In the genomic region with DNA sequence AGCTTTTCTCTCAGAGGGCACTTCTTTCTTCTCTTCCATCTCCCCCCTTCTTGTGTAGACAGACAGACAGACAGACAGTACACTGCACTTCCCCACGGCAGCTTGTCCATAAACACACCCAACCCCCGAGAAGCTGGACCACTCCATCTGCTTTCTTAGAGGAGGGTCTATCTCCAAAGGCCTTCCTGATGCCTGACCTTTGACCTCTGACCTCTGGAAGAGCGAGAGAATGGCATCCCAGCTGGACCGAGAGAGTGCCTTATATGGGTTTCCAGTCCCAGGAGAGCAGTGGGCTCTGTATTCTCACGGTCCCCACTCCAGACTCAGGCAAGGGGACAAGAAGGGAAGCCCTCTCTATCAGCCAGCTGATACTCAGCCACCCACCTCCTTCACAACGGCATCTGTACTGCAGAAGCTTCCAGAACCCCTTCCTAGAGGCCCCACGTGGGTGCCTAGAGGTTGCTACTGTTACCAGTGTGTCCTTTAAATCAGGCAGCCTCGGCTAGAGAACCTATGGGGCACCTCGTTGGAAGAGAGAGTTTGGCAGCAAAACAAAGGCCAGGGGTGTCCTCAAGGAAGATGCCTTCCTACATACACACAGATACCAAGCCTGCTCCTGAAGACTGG, we compare ENCODE assay signal across 24 mouse cellular contexts. TPM values are rescaled to one million over a fixed set of nuclear protein-coding genes. Genes with fewer than 3 reads are reported as not detected.
A peak's percentile ranks its signal among the peaks of the same experiment; 100 is the strongest.
DNase-seq lines count a peak whose midpoint lies in the region; ATAC-seq lines count a peak whose summit lies in the region.
"Had no signal": no experiment of that assay in that cellular context is flagged by ENCODE, and none has a peak within 500 bp of the region (broad histone marks: within the 10 kb centered on the region; RNA-seq: fewer than 3 reads in every experiment).

No protein-coding gene starts in this region.

- DNase-seq in heart, embryonic 10.5 days (ENCODE audit: low spot score) = no peak
- DNase-seq in heart, postnatal 14 days = no peak
- DNase-seq in kidney, postnatal 10 days = peak; percentile 41
- peak; percentile 23 for DNase-seq in ES-CJ7 (ENCODE audit: low read depth, low spot score)
- no peak for DNase-seq in embryonic facial prominence, embryonic 10.5 days (ENCODE audit: low spot score)
- DNase-seq in spleen, postnatal 14 days (ENCODE audit: low spot score in 2 of 2) = no peak
- DNase-seq in urinary bladder, postnatal 4 days (ENCODE audit: low spot score in 2 of 2) = no peak
- DNase-seq: B cell, adult 2 months; cerebellum, postnatal 25 days; gastrocnemius, adult 2 months; kidney, adult 8-10 months; retina, postnatal 1 day had no signal

- WGBS in heart, embryonic 10.5 days = 12% methylated on average over 9 of the region's 9 CpGs
- WGBS in kidney, embryonic 16.5 days = 27% methylated on average over 9 of the region's 9 CpGs
- 15% methylated on average over 9 of the region's 9 CpGs for WGBS in embryonic facial prominence, embryonic 10.5 days

- no peaks in the 10 kb centered on the region for H3K9me3 ChIP-seq in heart, embryonic 10.5 days
- no peaks in the 10 kb centered on the region for H3K9me3 ChIP-seq in kidney, embryonic 16.5 days (ENCODE audit: low read length)
- H3K9me3 ChIP-seq in embryonic facial prominence, embryonic 10.5 days = no peaks in the 10 kb centered on the region
- H3K9me3 ChIP-seq: embryonic facial prominence, embryonic 15.5 days; heart, embryonic 15.5 days; liver, embryonic 12.5 days had no signal

- H3K9ac ChIP-seq in kidney, embryonic 16.5 days (replicated peaks; ENCODE audit: low read length) = no peak overlapping the region; the same call in 1 of the 2 replicates
- H3K9ac ChIP-seq: embryonic facial prominence, embryonic 15.5 days; heart, embryonic 15.5 days; liver, embryonic 12.5 days had no signal

- no peak for ATAC-seq in kidney, embryonic 16.5 days (ENCODE audit: low FRiP score, low TSS enrichment)
- ATAC-seq: forebrain, embryonic 16.5 days; hindbrain, embryonic 16.5 days; liver, embryonic 12.5 days had no signal

- no peaks in the 10 kb centered on the region for H3K36me3 ChIP-seq in heart, embryonic 10.5 days
- H3K36me3 ChIP-seq in kidney, embryonic 16.5 days (ENCODE audit: insufficient read depth, low read length) = no peaks in the 10 kb centered on the region
- no peaks in the 10 kb centered on the region for H3K36me3 ChIP-seq in embryonic facial prominence, embryonic 10.5 days (replicated peaks)
- H3K36me3 ChIP-seq: embryonic facial prominence, embryonic 15.5 days; heart, embryonic 15.5 days; liver, embryonic 12.5 days had no signal

- peak overlapping the region; percentile 84 for H3K27ac ChIP-seq in heart, embryonic 10.5 days
- no peak overlapping the region for H3K27ac ChIP-seq in kidney, embryonic 16.5 days (ENCODE audit: low read length)
- peak overlapping the region; percentile 79 for H3K27ac ChIP-seq in embryonic facial prominence, embryonic 10.5 days (replicated peaks)
- H3K27ac ChIP-seq: embryonic facial prominence, embryonic 15.5 days; gastrocnemius, adult 2 months; heart, embryonic 15.5 days; liver, embryonic 12.5 days; macrophage had no signal

- intact Hi-C loops in heart, postnatal 14 days (cut with DNase I) = no loop called here

- H3K4me2 ChIP-seq in kidney, embryonic 16.5 days (replicated peaks; ENCODE audit: low read depth, low read length) = no peak overlapping the region
- H3K4me2 ChIP-seq: embryonic facial prominence, embryonic 15.5 days; heart, embryonic 15.5 days; liver, embryonic 12.5 days had no signal

- H3K4me3 ChIP-seq in heart, embryonic 10.5 days = 0 out of 2 replicates have a peak overlapping the region, but pooled peaks have one; percentile 16
- no peak overlapping the region for H3K4me3 ChIP-seq in kidney, embryonic 16.5 days (ENCODE audit: low read length)
- H3K4me3 ChIP-seq in embryonic facial prominence, embryonic 10.5 days = no peak overlapping the region
- H3K4me3 ChIP-seq: embryonic facial prominence, embryonic 15.5 days; gastrocnemius, adult 2 months; heart, embryonic 15.5 days; liver, embryonic 12.5 days had no signal

- H3K27me3 ChIP-seq in heart, embryonic 10.5 days (ENCODE audit: insufficient read depth, poor library complexity, severe bottlenecking) = 0 out of 2 replicates have a peak, but pooled peaks cover 4% of the 10 kb centered on the region
- no peaks in the 10 kb centered on the region for H3K27me3 ChIP-seq in kidney, embryonic 16.5 days (ENCODE audit: insufficient read depth, low read length)
- H3K27me3 ChIP-seq in embryonic facial prominence, embryonic 10.5 days (replicated peaks; ENCODE audit: low read depth, poor library complexity, severe bottlenecking) = peaks cover 35% of the 10 kb centered on the region
- H3K27me3 ChIP-seq: embryonic facial prominence, embryonic 15.5 days; heart, embryonic 15.5 days had no signal

- peaks cover 62% of the 10 kb centered on the region for H3K4me1 ChIP-seq in heart, embryonic 10.5 days
- peaks cover 30% of the 10 kb centered on the region for H3K4me1 ChIP-seq in kidney, embryonic 16.5 days (ENCODE audit: insufficient read depth, low read length)
- peaks cover 85% of the 10 kb centered on the region for H3K4me1 ChIP-seq in embryonic facial prominence, embryonic 10.5 days

RNA-seq across cellular contexts. Expression of gene Foxp4, which starts 54.1 kb away (rescaled TPM):
- polyA plus RNA-seq in heart, embryonic 10.5 days (2016; fragmentation: Nextera tagmentation; extraction: Ambion mirVana) = 12.4 and 27.3 TPM in 2 replicates
- 10 to 100 TPM; 12.2 to 13.6 TPM for total RNA-seq in heart, postnatal 14 days (2021)
- polyA plus RNA-seq in kidney, embryonic 16.5 days (2015; fragmentation: Nextera tagmentation; extraction: Ambion mirVana) = 8.3 and 11.6 TPM in 2 replicates
- 26.9 and 28.1 TPM in 2 replicates for polyA plus RNA-seq in embryonic facial prominence, embryonic 10.5 days (2016; fragmentation: Nextera tagmentation; extraction: Ambion mirVana)

RNA-seq across cellular contexts. Expression of gene 1700122O11Rik, which starts 59.6 kb away (rescaled TPM):
- not detected in 2 replicates for polyA plus RNA-seq in heart, embryonic 10.5 days (2016; fragmentation: Nextera tagmentation; extraction: Ambion mirVana)
- total RNA-seq in heart, postnatal 14 days (2021) = not detected
- polyA plus RNA-seq in kidney, embryonic 16.5 days (2015; fragmentation: Nextera tagmentation; extraction: Ambion mirVana) = not detected in 2 replicates
- not detected in 2 replicates for polyA plus RNA-seq in embryonic facial prominence, embryonic 10.5 days (2016; fragmentation: Nextera tagmentation; extraction: Ambion mirVana)
- total RNA-seq: gastrocnemius, adult 2 months; layer of hippocampus, postnatal 25 days; left cerebral cortex, postnatal 25 days had no signal
- polyA plus RNA-seq: embryonic facial prominence, embryonic 15.5 days; forebrain, embryonic 16.5 days; heart, embryonic 15.5 days; hindbrain, embryonic 16.5 days; large intestine, adult 2 months; liver, embryonic 12.5 days; macrophage; neural tube, embryonic 14.5 days; spleen, adult 2 months had no signal

Comparison
In these comparisons a context has a peak if more than half of its experiments do, and no peak if none do; other contexts are left out.
1. DNase-seq: peak in kidney, postnatal 10 days (single experiment) and ES-CJ7 (single experiment); none in heart, embryonic 10.5 days (single experiment), heart, postnatal 14 days (0 of 2), embryonic facial prominence, embryonic 10.5 days (single experiment), spleen, postnatal 14 days (0 of 2) and urinary bladder, postnatal 4 days (0 of 2).